Mouse (Mus musculus): ENCODE measurements around the gene Msgn1.

Gene Msgn1

DNA sequence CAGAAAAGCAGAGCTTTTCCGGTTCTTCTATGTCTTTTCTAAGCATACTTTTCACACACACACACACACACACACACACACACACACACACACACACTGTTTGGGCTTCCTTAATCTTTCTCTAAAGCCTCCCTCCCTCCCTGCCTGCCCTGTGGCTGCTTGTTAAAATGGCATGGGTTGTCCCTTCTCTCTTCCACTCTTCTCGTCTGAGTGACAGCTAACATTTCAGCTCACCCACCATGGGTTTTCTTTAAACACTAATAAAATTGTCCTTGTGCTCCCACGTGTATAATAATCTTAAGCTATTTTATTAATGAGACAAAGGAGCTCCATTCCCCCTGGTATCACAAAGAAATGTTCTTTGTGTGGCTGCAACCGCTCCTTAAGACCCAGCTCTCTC is 10.7 kb downstream of the Msgn1 start:
- no peak for DNase-seq

DNA sequence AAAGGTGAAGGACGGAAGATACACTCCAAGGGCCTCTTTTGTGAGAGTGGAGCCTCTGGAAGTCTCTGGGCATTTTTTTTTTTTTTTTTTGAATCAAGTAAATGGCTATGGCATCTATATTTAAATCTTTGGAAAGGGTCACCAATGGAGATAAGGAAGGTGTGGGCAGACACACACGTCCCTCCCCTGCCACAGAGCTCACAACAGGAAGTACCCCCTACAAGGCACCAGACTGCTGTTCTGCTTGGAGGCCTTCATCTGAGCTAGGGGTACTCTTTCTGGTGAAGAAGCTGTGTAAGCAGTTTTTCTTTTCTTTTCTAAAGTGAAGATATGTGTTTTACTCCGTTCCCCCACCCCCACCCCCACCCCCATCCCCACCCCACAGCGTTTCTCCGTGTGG is 11.9 kb downstream of the Msgn1 start:
- no peak for DNase-seq

DNA sequence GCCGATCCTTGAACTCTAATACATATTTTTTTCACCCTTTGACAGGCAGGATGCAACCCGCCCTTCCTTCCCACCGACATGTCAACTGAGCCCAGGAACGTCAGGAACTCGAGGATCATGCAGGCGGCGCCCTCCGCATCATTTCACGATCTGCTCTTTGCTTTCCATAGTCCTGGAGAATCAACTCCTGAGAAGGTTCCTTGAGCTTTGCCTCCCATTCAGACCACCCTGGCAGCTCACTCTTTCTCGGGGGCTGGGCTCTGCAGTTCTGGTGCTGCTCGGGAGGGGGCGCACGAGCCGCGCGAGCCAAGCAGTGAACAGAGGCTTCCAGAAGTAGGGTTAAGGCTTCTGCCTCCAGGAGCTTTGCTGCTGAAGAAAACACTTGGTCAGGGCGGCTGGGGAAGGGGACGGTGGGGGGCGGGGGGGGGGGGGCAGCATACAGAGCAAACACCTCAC is 12.6 kb downstream of the Msgn1 start:
- peak; percentile 28 for DNase-seq

DNA sequence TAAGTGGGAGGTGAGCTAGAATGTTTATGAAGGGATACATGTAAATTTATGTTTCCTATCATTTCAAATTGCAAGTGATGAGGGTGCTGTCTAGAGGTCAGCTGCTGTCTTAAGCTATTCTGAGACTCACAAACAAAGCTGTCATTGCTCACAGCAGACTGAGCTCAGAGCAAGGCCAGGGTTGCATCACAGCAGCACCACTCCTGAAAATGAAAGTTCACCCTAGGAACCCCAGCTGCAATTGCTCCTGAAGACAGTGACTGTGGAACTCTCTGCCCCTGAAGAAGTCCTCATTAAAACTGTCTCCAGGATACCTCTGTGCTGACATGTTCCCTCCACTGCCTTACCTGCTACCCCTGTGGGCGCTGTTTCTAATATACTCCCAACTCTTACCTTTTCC is 13.7 kb downstream of the Msgn1 start:
- no peak for DNase-seq

DNA sequence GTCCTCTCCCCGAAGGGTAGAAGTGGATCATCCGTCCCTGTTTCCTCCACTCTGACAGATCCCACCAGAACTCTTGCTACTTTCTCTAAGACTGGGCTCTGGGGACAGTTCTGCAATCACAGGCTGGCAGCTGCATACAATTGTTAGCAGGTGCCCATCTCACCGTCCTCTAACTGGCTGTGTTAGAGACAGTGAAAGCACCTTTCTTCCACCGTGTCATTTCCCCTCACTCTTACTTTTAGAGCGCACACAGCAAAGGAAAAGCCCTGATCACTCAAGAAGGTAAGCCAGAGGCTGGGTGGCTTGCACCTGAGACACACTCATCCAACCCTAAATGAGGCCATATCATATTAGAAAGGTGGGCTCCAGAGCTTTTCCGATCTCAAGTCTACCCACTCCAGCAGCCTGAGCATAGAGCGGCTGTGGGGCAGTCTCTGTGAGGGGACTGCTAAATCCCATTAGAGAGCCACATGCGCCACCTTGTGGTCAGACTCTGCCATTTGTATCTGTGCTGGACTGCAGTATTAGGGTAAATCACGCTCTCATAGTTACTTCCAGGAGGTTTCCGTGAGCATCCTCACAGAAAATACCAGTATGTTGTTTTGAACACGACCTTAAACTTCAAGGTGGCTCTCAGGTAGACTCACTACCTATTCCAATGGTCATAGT is 30.2 kb downstream of the Msgn1 start:
- DNase-seq = peak; percentile 67

DNA sequence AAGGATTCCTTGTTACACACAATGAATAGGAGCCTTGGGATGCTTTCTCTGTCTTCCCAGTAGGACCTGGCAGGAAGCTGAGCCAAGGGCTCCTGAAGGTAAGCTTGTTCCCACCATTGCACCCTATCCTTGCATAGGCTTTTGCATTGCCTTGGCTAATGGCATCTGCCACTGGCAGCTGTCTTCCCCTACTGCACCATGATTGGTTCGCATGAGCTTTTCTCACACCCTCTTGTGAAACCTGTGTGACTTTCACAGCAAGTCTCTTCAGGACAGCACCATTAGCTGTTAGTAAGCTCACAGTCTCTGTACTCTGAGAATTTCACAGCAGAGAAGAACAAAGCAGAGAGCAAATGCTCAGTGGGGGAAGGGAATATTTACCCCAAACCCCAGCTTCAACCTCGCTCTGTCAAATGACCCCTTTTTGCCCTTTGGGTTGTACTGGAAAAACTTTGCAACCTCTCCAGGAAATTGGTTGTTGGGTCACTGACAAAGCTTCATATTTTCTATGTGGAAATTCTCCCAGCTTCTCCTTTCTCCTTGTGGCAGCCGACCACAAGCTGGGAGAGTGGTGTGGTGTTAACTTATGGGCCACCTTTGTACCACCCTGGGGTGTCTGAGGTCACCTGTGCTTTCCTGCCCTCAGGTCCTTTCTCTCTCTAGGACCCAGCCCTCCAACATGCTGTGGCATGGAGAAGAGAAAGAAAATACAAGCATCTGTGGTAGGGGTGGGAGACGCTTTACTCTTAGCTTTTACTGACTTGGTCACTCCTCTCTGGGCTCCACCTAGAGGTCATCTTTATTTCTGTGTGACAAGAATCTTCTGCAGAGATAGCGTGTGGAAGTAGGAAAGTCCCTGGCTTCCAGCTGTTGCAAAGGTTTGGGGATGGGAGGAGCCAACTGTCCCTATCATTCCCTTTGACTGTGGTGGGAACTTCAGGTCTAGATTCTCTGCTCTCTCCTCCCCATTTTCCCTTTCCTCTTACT is 31.1 kb downstream of the Msgn1 start:
- no peak for DNase-seq

DNA sequence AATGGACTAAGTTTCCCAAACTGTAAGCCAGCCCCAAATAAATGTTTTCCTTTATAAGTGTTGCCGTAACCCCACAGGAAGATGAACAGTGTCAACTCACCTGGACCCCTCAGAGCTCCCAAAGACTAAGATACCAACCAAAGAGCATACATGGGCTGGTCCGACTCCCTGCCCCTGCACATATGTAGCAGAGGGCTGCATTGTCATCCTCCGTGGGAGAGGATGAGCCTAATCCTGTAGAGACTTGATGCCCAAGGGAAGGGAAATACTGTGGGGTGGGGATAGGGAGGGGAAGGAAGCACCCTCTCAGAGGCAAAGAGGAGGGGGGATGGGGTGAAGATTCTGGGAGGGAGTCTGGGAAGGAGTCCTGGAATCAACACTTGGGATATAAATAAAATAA is 50.1 kb downstream of the Msgn1 start:
- DNase-seq = no peak
